Mouse (Mus musculus) myocyte (in vitro differentiated cells): ENCODE results near the gene Vmn1r191. TPM values are rescaled to one million over a fixed set of nuclear protein-coding genes. Genes with fewer than 3 reads are reported as not detected.
"Not testable (repeated sequence)": the region's sequence is repeated elsewhere in the genome, so short reads cannot be mapped to it uniquely, and the experiment has no call there.

ENCODE experiments used
- H3K27me3 ChIP-seq: one replicate; pipeline ENCODE4 v1.6.1; 2011; ENCODE audit not compliant: control insufficient read depth, insufficient read depth, insufficient read length
- H3K36me3 ChIP-seq: one replicate; pipeline ENCODE4 v1.6.1; 2011; ENCODE audit not compliant: control insufficient read depth, insufficient read depth
- H3K4me2 ChIP-seq: one replicate; pipeline ENCODE4 v1.6.1; 2011; ENCODE audit warnings: low read depth, control low read depth
- H3K4me3 ChIP-seq: one replicate; pipeline ENCODE4 v1.5.1; 2011; ENCODE audit warnings: mild to moderate bottlenecking, control low read depth, moderate library complexity
- H3K79me2 ChIP-seq: one replicate; pipeline ENCODE4 v1.6.1; 2011; ENCODE audit not compliant: control insufficient read depth, insufficient read depth
- H3ac ChIP-seq: one replicate; pipeline ENCODE4 v1.6.1; 2011; ENCODE audit not compliant: control insufficient read depth, insufficient read length
- CEBPB ChIP-seq: IDR thresholded peaks from 2 replicates; pipeline ENCODE4 v1.6.1; 2011; ENCODE audit warnings: mild to moderate bottlenecking, moderate library complexity; ENCODE audit not compliant: poor library complexity, insufficient read depth, severe bottlenecking
- E2F4 ChIP-seq: IDR thresholded peaks from one replicate; pipeline ENCODE4 v1.6.1; 2011; ENCODE audit warnings: mild to moderate bottlenecking, control low read depth, moderate library complexity; ENCODE audit not compliant: insufficient read depth
- MAX ChIP-seq: IDR thresholded peaks from one replicate; pipeline ENCODE4 v1.6.1; 2011; ENCODE audit warnings: low read depth, mild to moderate bottlenecking, control low read depth
- MYOD1 ChIP-seq, 3 experiments: IDR thresholded peaks; one replicate each; pipeline ENCODE4 v1.6.1; 2011; ENCODE audit warnings: control low read depth in 2 of 3, low read depth in 2 of 3, mild to moderate bottlenecking in 2 of 3, moderate library complexity in 1 of 3; ENCODE audit not compliant: insufficient read length in 2 of 3, control insufficient read depth in 1 of 3
- MYOG ChIP-seq, 3 experiments: IDR thresholded peaks; one replicate each; pipeline ENCODE4 v1.6.1; 2011; ENCODE audit warnings: control low read depth in 2 of 3, low read depth in 2 of 3, mild to moderate bottlenecking in 2 of 3; ENCODE audit not compliant: insufficient read length in 2 of 3, control insufficient read depth in 1 of 3, insufficient read depth in 1 of 3
- POLR2A ChIP-seq: IDR thresholded peaks from one replicate; pipeline ENCODE4 v1.6.1; 2011; ENCODE audit warnings: low read depth, mild to moderate bottlenecking, control low read depth, moderate library complexity; ENCODE audit not compliant: insufficient read length
- POLR2AphosphoS2 ChIP-seq: IDR thresholded peaks from one replicate; pipeline ENCODE4 v1.6.1; 2011; ENCODE audit warnings: low read depth, control low read depth; ENCODE audit not compliant: insufficient read length
- REST ChIP-seq: IDR thresholded peaks from one replicate; pipeline ENCODE4 v1.6.1; 2011; ENCODE audit warnings: mild to moderate bottlenecking, control low read depth, moderate library complexity; ENCODE audit not compliant: insufficient read depth, insufficient read length
- SRF ChIP-seq: IDR thresholded peaks from one replicate; pipeline ENCODE4 v1.6.1; 2011; ENCODE audit warnings: low read depth; ENCODE audit not compliant: control insufficient read depth, insufficient read length
- TCF12 ChIP-seq: IDR thresholded peaks from one replicate; pipeline ENCODE4 v1.6.1; 2011; ENCODE audit warnings: mild to moderate bottlenecking, control low read depth; ENCODE audit not compliant: poor library complexity, insufficient read depth, severe bottlenecking
- TCF3 ChIP-seq: IDR thresholded peaks from one replicate; pipeline ENCODE4 v1.6.1; 2011; ENCODE audit warnings: low read depth, control low read depth; ENCODE audit not compliant: insufficient read length
- USF1 ChIP-seq: IDR thresholded peaks from one replicate; pipeline ENCODE4 v1.6.1; 2011; ENCODE audit warnings: low read depth, mild to moderate bottlenecking, control low read depth, moderate library complexity
- polyA plus RNA-seq: library from polyadenylated mRNA; unstranded; fragments of >200 nt; fragmentation: generic; extraction: Trizol; gene quantifications from one replicate; pipeline ENCODE4 v1.2.1, GENCODE M21; 2012; ENCODE audit warnings: missing spikeins

The Vmn1r191 gene
- polyA plus RNA-seq = not detected

GRCm38 (mm10) chr13:22183869-22184268 is at the start of gene Vmn1r191:
TSS of gene Vmn1r191 (minus strand) at chr13:22183969.
- TF ChIP-seq POLR2A = no peak
- no peak for TF ChIP-seq USF1
- no peak for TF ChIP-seq SRF
- TF ChIP-seq E2F4 = no peak
- TF ChIP-seq CEBPB = no peak
- no peak for TF ChIP-seq MYOD1 (IDR thresholded peaks at IDR 0.05; ENCODE audit: control insufficient read depth in 1 of 3, insufficient read length in 2 of 3, low read depth in 2 of 3)
- TF ChIP-seq POLR2AphosphoS2 = no peak
- no peak for TF ChIP-seq MAX
- TF ChIP-seq TCF12 = no peak
- no peak for TF ChIP-seq TCF3
- no peak for TF ChIP-seq MYOG (IDR thresholded peaks at IDR 0.05; ENCODE audit: control insufficient read depth in 1 of 3, insufficient read depth in 1 of 3, insufficient read length in 2 of 3, low read depth in 2 of 3)
- TF ChIP-seq REST = no peak
- Histone ChIP-seq H3K36me3 (no peaks in the 10 kb centered on the region), H3K27me3 (no peaks in the 10 kb centered on the region), H3K4me3 (no peak within 1 kb of the TSS), H3ac (no peak within 1 kb of the TSS), H3K4me2 (no peak within 1 kb of the TSS), H3K79me2 (no peaks in the 10 kb centered on the region)

- not testable (repeated sequence) for H3ac ChIP-seq, H3K79me2 ChIP-seq, H3K4me3 ChIP-seq, H3K27me3 ChIP-seq, H3K4me2 ChIP-seq, H3K36me3 ChIP-seq
Measured at GRCm38 (mm10) chr13:22223060-22223459, 39.3 kb upstream of the Vmn1r191 start, which contains the start of gene Vmn1r193. TSS of gene Vmn1r193 (minus strand) at chr13:22223160.

- H3K36me3 ChIP-seq = not testable (repeated sequence)
Measured at GRCm38 (mm10) chr13:22192756-22193155, 9.0 kb upstream of the Vmn1r191 start.

GRCm38 (mm10) chr13:22191041-22191440 is 7.3 kb upstream of the Vmn1r191 start, which contains the start of gene Vmn1r192:
TSS of gene Vmn1r192 (minus strand) at chr13:22191141.
- TF ChIP-seq TCF12 (no peak), POLR2A (no peak), REST (no peak), MYOD1 (IDR thresholded peaks at IDR 0.05; ENCODE audit: control insufficient read depth in 1 of 3, insufficient read length in 2 of 3, low read depth in 2 of 3) (no peak), MAX (no peak), MYOG (IDR thresholded peaks at IDR 0.05; ENCODE audit: control insufficient read depth in 1 of 3, insufficient read depth in 1 of 3, insufficient read length in 2 of 3, low read depth in 2 of 3) (no peak), POLR2AphosphoS2 (no peak), E2F4 (no peak)
- Histone ChIP-seq H3K4me2 (no peak within 1 kb of the TSS), H3K36me3 (no peaks in the 10 kb centered on the region), H3K4me3 (no peak within 1 kb of the TSS), H3K27me3 (no peaks in the 10 kb centered on the region), H3ac (no peak within 1 kb of the TSS), H3K79me2 (no peaks in the 10 kb centered on the region)

More at GRCm38 (mm10) chr13:22192756-22193155, 9.0 kb upstream of the Vmn1r191 start:
- H3K4me3 ChIP-seq, H3K79me2 ChIP-seq, H3ac ChIP-seq, H3K4me2 ChIP-seq, H3K27me3 ChIP-seq: not testable (repeated sequence)

- H3K27me3 ChIP-seq = no peaks in the 10 kb centered on the region
- no peak overlapping the region for H3ac ChIP-seq
- H3K4me2 ChIP-seq = no peak overlapping the region
- H3K4me3 ChIP-seq = no peak overlapping the region
- no peaks in the 10 kb centered on the region for H3K79me2 ChIP-seq
- TF ChIP-seq REST (no peak), E2F4 (no peak), MYOD1 (IDR thresholded peaks at IDR 0.05; ENCODE audit: control insufficient read depth in 1 of 3, insufficient read length in 2 of 3, low read depth in 2 of 3) (no peak), TCF3 (no peak), CEBPB (no peak), MYOG (IDR thresholded peaks at IDR 0.05; ENCODE audit: control insufficient read depth in 1 of 3, insufficient read depth in 1 of 3, insufficient read length in 2 of 3, low read depth in 2 of 3) (no peak), USF1 (no peak), SRF (no peak), POLR2A (no peak), POLR2AphosphoS2 (no peak), MAX (no peak), TCF12 (no peak)
- no peaks in the 10 kb centered on the region for H3K36me3 ChIP-seq
Measured at GRCm38 (mm10) chr13:22190385-22190784, 6.6 kb upstream of the Vmn1r191 start.
